In genomic region chr11:32693431-32694141, GRCm38 (mm10) we compare ENCODE assay signal across 8 mouse cellular contexts. TPM values are rescaled to one million over a fixed set of nuclear protein-coding genes. Genes with fewer than 3 reads are reported as not detected.
A peak's percentile ranks its signal among the peaks of the same experiment; 100 is the strongest.
DNase-seq lines count a peak whose midpoint lies in the region; ATAC-seq and TF ChIP-seq lines count a peak whose summit lies in the region.

No protein-coding gene starts in this region.

- H3K27me3 ChIP-seq in embryonic facial prominence, embryonic 11.5 days (ENCODE audit: control insufficient read depth, insufficient read depth, low read length) = no peaks in the 10 kb centered on the region
- H3K27me3 ChIP-seq in embryonic facial prominence, embryonic 10.5 days (replicated peaks; ENCODE audit: low read depth, poor library complexity, severe bottlenecking) = no peaks in the 10 kb centered on the region
- no peaks in the 10 kb centered on the region for H3K27me3 ChIP-seq in myocyte (ENCODE audit: control insufficient read depth, insufficient read depth, insufficient read length)

- DNase-seq in embryonic facial prominence, embryonic 11.5 days (ENCODE audit: low spot score) = peak; percentile 36
- no peak for DNase-seq in embryonic facial prominence, embryonic 10.5 days (ENCODE audit: low spot score)
- no peak for DNase-seq in lung, adult 2 months
- no peak for DNase-seq in lung, postnatal 25 days (ENCODE audit: low spot score)
- no peak for DNase-seq in adrenal gland, adult 2 months
- DNase-seq in adrenal gland, adult 8-10 months = no peak

- no peak overlapping the region for H3ac ChIP-seq in myocyte (ENCODE audit: control insufficient read depth, insufficient read length)

- peaks cover 88% of the 10 kb centered on the region for H3K79me2 ChIP-seq in myocyte (ENCODE audit: control insufficient read depth, insufficient read depth)

- H3K4me2 ChIP-seq in embryonic facial prominence, embryonic 11.5 days (ENCODE audit: low read depth, low read length) = no peak overlapping the region
- peak overlapping the region; percentile 24 for H3K4me2 ChIP-seq in myocyte (ENCODE audit: low read depth)

- no peak for TF ChIP-seq POLR2A in lung, adult 2 months (IDR thresholded peaks at IDR 0.05; ENCODE audit: borderline replicate concordance, extremely low read depth, low read depth, low read length)
- no peak for TF ChIP-seq POLR2A in cortical plate, adult 2 months (IDR thresholded peaks at IDR 0.05; ENCODE audit: extremely low read depth, insufficient read depth, low read length)
- TF ChIP-seq POLR2A in myocyte (IDR thresholded peaks at IDR 0.05; ENCODE audit: insufficient read length, low read depth) = no peak

- ATAC-seq in embryonic facial prominence, embryonic 11.5 days (replicated peaks; ENCODE audit: insufficient number of reproducible peaks, low FRiP score, low TSS enrichment, low read depth) = no peak

- H3K27ac ChIP-seq in embryonic facial prominence, embryonic 11.5 days (replicated peaks; ENCODE audit: low read depth, low read length) = no peak overlapping the region
- no peak overlapping the region for H3K27ac ChIP-seq in embryonic facial prominence, embryonic 10.5 days (replicated peaks)
- no peak overlapping the region for H3K27ac ChIP-seq in cortical plate, adult 2 months (ENCODE audit: insufficient read depth, low read length)

- H3K9ac ChIP-seq in embryonic facial prominence, embryonic 11.5 days (replicated peaks; ENCODE audit: low read length) = no peak overlapping the region

- 0 out of 2 replicates have a peak, but pooled peaks have one; percentile 17 for TF ChIP-seq CTCF in lung, adult 2 months (IDR thresholded peaks at IDR 0.05; ENCODE audit: insufficient read depth, low read length)
- peak; percentile 32; the same call in 1 of the 2 replicates for TF ChIP-seq CTCF in cortical plate, adult 2 months (IDR thresholded peaks at IDR 0.05; ENCODE audit: extremely low read depth, insufficient read depth, low read length)

- H3K36me3 ChIP-seq in embryonic facial prominence, embryonic 11.5 days (replicated peaks; ENCODE audit: control insufficient read depth, insufficient read depth, low read depth, low read length) = no peaks in the 10 kb centered on the region
- no peaks in the 10 kb centered on the region for H3K36me3 ChIP-seq in embryonic facial prominence, embryonic 10.5 days (replicated peaks)
- H3K36me3 ChIP-seq in myocyte (ENCODE audit: control insufficient read depth, insufficient read depth) = no peaks in the 10 kb centered on the region

- no peaks in the 10 kb centered on the region for H3K9me3 ChIP-seq in embryonic facial prominence, embryonic 11.5 days (replicated peaks; ENCODE audit: control insufficient read depth, low read length)
- H3K9me3 ChIP-seq in embryonic facial prominence, embryonic 10.5 days = no peaks in the 10 kb centered on the region

- no peak overlapping the region for H3K4me3 ChIP-seq in embryonic facial prominence, embryonic 11.5 days (ENCODE audit: low read depth, low read length)
- H3K4me3 ChIP-seq in embryonic facial prominence, embryonic 10.5 days = no peak overlapping the region
- H3K4me3 ChIP-seq in lung, adult 2 months (replicated peaks; ENCODE audit: extremely low read depth, low read depth, low read length) = no peak overlapping the region
- no peak overlapping the region for H3K4me3 ChIP-seq in cortical plate, adult 2 months (ENCODE audit: insufficient read depth, low read length)
- H3K4me3 ChIP-seq in myocyte = no peak overlapping the region

- WGBS in embryonic facial prominence, embryonic 11.5 days = 63% methylated on average over 7 of the region's 7 CpGs
- WGBS in embryonic facial prominence, embryonic 10.5 days = 69% methylated on average over 7 of the region's 7 CpGs
- 35% methylated on average over 7 of the region's 7 CpGs for WGBS in lung, adult 2 months

- H3K4me1 ChIP-seq in embryonic facial prominence, embryonic 11.5 days (ENCODE audit: control insufficient read depth, insufficient read depth, low read length) = no peaks in the 10 kb centered on the region
- peaks cover 18% of the 10 kb centered on the region for H3K4me1 ChIP-seq in embryonic facial prominence, embryonic 10.5 days
- peaks cover 10% of the 10 kb centered on the region for H3K4me1 ChIP-seq in lung, adult 2 months (ENCODE audit: control insufficient read depth, insufficient read depth, low read length)
- peaks cover 3% of the 10 kb centered on the region for H3K4me1 ChIP-seq in cortical plate, adult 2 months (ENCODE audit: control insufficient read depth, insufficient read depth, low read length)

TF ChIP-seq in myocyte, 11 proteins besides CTCF, POLR2A, EP300 and RAD21:
- TF ChIP-seq TCF3 (IDR thresholded peaks at IDR 0.05; ENCODE audit: insufficient read length, low read depth) (no peak), CEBPB (IDR thresholded peaks at IDR 0.05; ENCODE audit: insufficient read depth, poor library complexity, severe bottlenecking) (no peak), REST (IDR thresholded peaks at IDR 0.05; ENCODE audit: insufficient read depth, insufficient read length) (no peak), POLR2AphosphoS2 (IDR thresholded peaks at IDR 0.05; ENCODE audit: insufficient read length, low read depth) (no peak)

RNA-seq across cellular contexts. Expression of gene Fbxw11, which starts 51.1 kb away (rescaled TPM):
- polyA plus RNA-seq in embryonic facial prominence, embryonic 11.5 days (2014; fragmentation: Nextera tagmentation; extraction: Ambion mirVana) = 83.3 and 90.6 TPM in 2 replicates
- polyA plus RNA-seq in embryonic facial prominence, embryonic 10.5 days (2016; fragmentation: Nextera tagmentation; extraction: Ambion mirVana) = 88.8 and 93.2 TPM in 2 replicates
- 34.3 and 49.2 TPM in 2 replicates for polyA plus RNA-seq in lung, adult 2 months (2012; rRNA removed)
- polyA plus RNA-seq in cortical plate, adult 2 months (2012; rRNA removed) = 78.4 and 81.5 TPM in 2 replicates
- polyA plus RNA-seq in myocyte (2012; fragmentation: generic; extraction: Trizol) = 44.5 TPM
- 10 to 100 TPM; 85.2 to 98.2 TPM for total RNA-seq in adrenal gland, adult 2 months (2021)
- polyA plus RNA-seq in adrenal gland, adult 2 months (2012; rRNA removed) = 45.9 and 57.8 TPM in 2 replicates
- total RNA-seq in adrenal gland, adult 8-10 months (2022) = 100 to 1,000 TPM; 117 to 132 (median 119) TPM
